In the genomic region with DNA sequence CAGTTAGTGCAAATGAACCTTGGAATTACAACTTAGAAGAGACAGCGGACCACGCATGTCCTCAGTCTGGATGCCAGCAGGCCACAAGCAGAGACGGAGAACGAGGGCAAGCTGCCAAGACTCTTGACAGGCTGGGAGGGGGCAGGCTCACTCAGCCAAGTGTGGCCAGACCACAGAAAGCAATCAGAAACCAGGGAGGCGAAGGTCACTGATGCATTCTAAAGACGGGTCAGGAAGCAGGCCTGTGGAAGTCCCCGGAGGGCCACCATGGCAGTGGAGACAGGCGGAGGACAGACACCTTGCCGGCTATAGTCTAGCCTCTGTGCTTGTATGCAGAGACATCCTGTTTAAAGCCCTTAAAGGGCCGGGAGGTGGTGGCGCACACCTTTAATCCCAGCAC, we compare ENCODE assay signal across 8 mouse cellular contexts.
DNase-seq lines count a peak whose midpoint lies in the region; ATAC-seq and TF ChIP-seq lines count a peak whose summit lies in the region.

No protein-coding gene starts in this region.

- H3K4me3 ChIP-seq in heart, embryonic 11.5 days (ENCODE audit: low read depth, low read length) = no peak overlapping the region
- H3K4me3 ChIP-seq in lung, embryonic 14.5 days (ENCODE audit: low read depth, low read length) = no peak overlapping the region

- no peak for TF ChIP-seq CTCF in lung, embryonic 14.5 days (IDR thresholded peaks at IDR 0.05; ENCODE audit: low read depth)

- no peak overlapping the region for H3K9ac ChIP-seq in heart, embryonic 11.5 days (ENCODE audit: low read depth, low read length)
- no peak overlapping the region for H3K9ac ChIP-seq in lung, embryonic 14.5 days

- H3K4me1 ChIP-seq in heart, embryonic 11.5 days (ENCODE audit: control insufficient read depth, insufficient read depth, low read length) = peaks cover 15% of the 10 kb centered on the region
- H3K4me1 ChIP-seq in lung, embryonic 14.5 days (ENCODE audit: insufficient read depth) = no peaks in the 10 kb centered on the region

- DNase-seq in retina, postnatal 1 day = peak; percentile 68
- no peak for DNase-seq in retina, embryonic 14.5 days (ENCODE audit: low spot score)
- peak; percentile 98 to 99 for DNase-seq in cerebellum, postnatal 14 days
- DNase-seq in kidney, postnatal 25 days = peak; percentile 97 to 98
- DNase-seq in lung, embryonic 14.5 days = peak; percentile 93
- DNase-seq in skeletal muscle tissue, adult 2 months (ENCODE audit: low read depth, low spot score) = peak; percentile 59

- no peak overlapping the region for H3K27ac ChIP-seq in heart, embryonic 11.5 days (ENCODE audit: low read depth, low read length)
- H3K27ac ChIP-seq in lung, embryonic 14.5 days (ENCODE audit: low read depth) = no peak overlapping the region

- peak; percentile 11; the same call in 1 of the 2 replicates for ATAC-seq in heart, embryonic 11.5 days (replicated peaks; ENCODE audit: insufficient number of reproducible peaks, low FRiP score, low TSS enrichment)
- ATAC-seq in lung, embryonic 14.5 days (ENCODE audit: insufficient read depth) = peak; percentile 71; the same call in 1 of the 2 replicates
- no peak for ATAC-seq in megakaryocyte, adult 5-6 weeks (ENCODE audit: poor library complexity, severe bottlenecking)

- H3K9me3 ChIP-seq in heart, embryonic 11.5 days (replicated peaks; ENCODE audit: control insufficient read depth, low read length) = no peaks in the 10 kb centered on the region
- no peaks in the 10 kb centered on the region for H3K9me3 ChIP-seq in lung, embryonic 14.5 days (ENCODE audit: low read depth, low read length)

- H3K4me2 ChIP-seq in heart, embryonic 11.5 days = no peak overlapping the region
- H3K4me2 ChIP-seq in lung, embryonic 14.5 days = no peak overlapping the region

- peaks cover 20% of the 10 kb centered on the region for H3K36me3 ChIP-seq in heart, embryonic 11.5 days (ENCODE audit: control insufficient read depth, insufficient read depth, low read length)
- H3K36me3 ChIP-seq in lung, embryonic 14.5 days (ENCODE audit: insufficient read depth) = peaks cover 95% of the 10 kb centered on the region

- no peaks in the 10 kb centered on the region for H3K27me3 ChIP-seq in heart, embryonic 11.5 days (ENCODE audit: control insufficient read depth, insufficient read depth, low read length)
- H3K27me3 ChIP-seq in lung, embryonic 14.5 days (ENCODE audit: insufficient read depth, low read length) = no peaks in the 10 kb centered on the region

- WGBS in heart, embryonic 11.5 days (ENCODE audit: insufficient replicate concordance) = 52% methylated on average over 11 of the region's 11 CpGs
- 44% methylated on average over 11 of the region's 11 CpGs for WGBS in lung, embryonic 14.5 days
